Mouse (Mus musculus) small intestine, adult 2 months (tissue): ENCODE data around the gene Fam168a. TPM values are rescaled to one million over a fixed set of nuclear protein-coding genes. Genes with fewer than 3 reads are reported as not detected.

Source experiments
- H3K27ac ChIP-seq: fragments of 200-500 bp; 2 replicates; pipeline ENCODE4 v1.5.1; 2012; ENCODE audit warnings: low read depth, low read length, control low read depth, inconsistent platforms; ENCODE audit not compliant: insufficient read depth
- H3K27me3 ChIP-seq: fragments of 200-500 bp; 2 replicates; pipeline ENCODE4 v1.6.1; 2012; ENCODE audit warnings: mild to moderate bottlenecking, moderate library complexity, low read length, inconsistent platforms; ENCODE audit not compliant: control insufficient read depth, insufficient read depth
- H3K36me3 ChIP-seq: fragments of 200-500 bp; 2 replicates; pipeline ENCODE4 v1.6.1; 2012; ENCODE audit warnings: mild to moderate bottlenecking, low read length, control low read depth, inconsistent platforms; ENCODE audit not compliant: control insufficient read depth, insufficient read depth
- H3K4me1 ChIP-seq: fragments of 200-500 bp; 2 replicates; pipeline ENCODE4 v1.6.1; 2012; ENCODE audit warnings: low read length, inconsistent platforms, mixed read lengths; ENCODE audit not compliant: control insufficient read depth, insufficient read depth, insufficient read length
- H3K4me3 ChIP-seq: fragments of 200-500 bp; 2 replicates; pipeline ENCODE4 v1.5.1; 2012; ENCODE audit warnings: low read depth, mild to moderate bottlenecking, control low read depth, inconsistent platforms, low read length, moderate library complexity
- CTCF ChIP-seq: fragments of 200-500 bp; IDR thresholded peaks from 2 replicates; pipeline ENCODE4 v1.5.1; 2012; ENCODE audit warnings: low read depth, mild to moderate bottlenecking, control low read depth, inconsistent platforms, low read length, moderate library complexity, mixed read lengths; ENCODE audit not compliant: insufficient replicate concordance, insufficient read length; ENCODE audit errors: extremely low read depth
- POLR2A ChIP-seq: fragments of 200-500 bp; IDR thresholded peaks from 2 replicates; pipeline ENCODE4 v1.6.1; 2012; ENCODE audit warnings: low read depth, mild to moderate bottlenecking, control low read depth, inconsistent platforms, low read length, moderate library complexity
- WGBS: fragments of 180-500 bp; shearing (Covaris S2); methylation state at CpG from one replicate; pipeline ENCODE4 v1.1.7; 2018; 5-methylcytosine and 5-hydroxymethylcytosine counted together
- polyA plus RNA-seq: library from polyadenylated mRNA; depleted of rRNA; stranded (reverse); fragments of >200 nt; gene quantifications from 2 replicates; pipeline ENCODE4 v1.2.3, GENCODE M21; 2012

The Fam168a gene
- polyA plus RNA-seq, 1 experiment: 43.9 TPM

GRCm38 (mm10) chr7:100855300-100855699 lies 148.9 kb downstream of the Fam168a start:
- H3K4me3 ChIP-seq: peak overlapping the region; percentile 45
- H3K27me3 ChIP-seq: no peaks in the 10 kb centered on the region
- peak overlapping the region; percentile 52; the same call in 1 of the 2 replicates for H3K27ac ChIP-seq
- H3K4me1 ChIP-seq: peaks cover 2% of the 10 kb centered on the region; the same call in 1 of the 2 replicates
- TF ChIP-seq CTCF (no peak), POLR2A (no peak)
- no peaks in the 10 kb centered on the region for H3K36me3 ChIP-seq
- WGBS: 49% methylated on average over 4 of the region's 4 CpGs

GRCm38 (mm10) chr7:100855795-100856573 lies 149.5 kb downstream of the Fam168a start:
- peak overlapping the region; percentile 45 for H3K4me3 ChIP-seq
- H3K4me1 ChIP-seq: peaks cover 2% of the 10 kb centered on the region; the same call in 1 of the 2 replicates
- no peak for TF ChIP-seq POLR2A
- TF ChIP-seq CTCF: no peak
- no peaks in the 10 kb centered on the region for H3K36me3 ChIP-seq
- H3K27ac ChIP-seq: peak overlapping the region; percentile 85
- no peaks in the 10 kb centered on the region for H3K27me3 ChIP-seq
- 70% methylated on average over 5 of the region's 5 CpGs for WGBS

- TF ChIP-seq CTCF: no peak
- TF ChIP-seq POLR2A: no peak
- H3K36me3 ChIP-seq: no peaks in the 10 kb centered on the region
- H3K4me3 ChIP-seq: no peak overlapping the region
- no peaks in the 10 kb centered on the region; the same call in 1 of the 2 replicates for H3K27me3 ChIP-seq
- H3K27ac ChIP-seq: no peak overlapping the region
- peaks cover 4% of the 10 kb centered on the region for H3K4me1 ChIP-seq
- WGBS: 99% methylated on average over 3 of the region's 3 CpGs
Measured at GRCm38 (mm10) chr7:100860450-100860849, 154.0 kb downstream of the Fam168a start.

GRCm38 (mm10) chr7:100861209-100861608 lies 154.8 kb downstream of the Fam168a start:
- TF ChIP-seq POLR2A: no peak
- TF ChIP-seq CTCF: no peak
- no peak overlapping the region for H3K27ac ChIP-seq
- WGBS: 73% methylated on average over 5 of the region's 5 CpGs

GRCm38 (mm10) chr7:100862353-100862752 lies 155.9 kb downstream of the Fam168a start:
- Histone ChIP-seq H3K27ac (no peak overlapping the region; the same call in 1 of the 2 replicates), H3K4me1 (peaks cover 4% of the 10 kb centered on the region), H3K36me3 (no peaks in the 10 kb centered on the region), H3K27me3 (no peaks in the 10 kb centered on the region; the same call in 1 of the 2 replicates), H3K4me3 (peak overlapping the region; percentile 87)
- TF ChIP-seq POLR2A (no peak), CTCF (no peak)
- WGBS: 22% methylated on average over 4 of the region's 4 CpGs

More at GRCm38 (mm10) chr7:100861209-100861608, 154.8 kb downstream of the Fam168a start:
- Histone ChIP-seq H3K4me1 (peaks cover 4% of the 10 kb centered on the region), H3K4me3 (no peak overlapping the region), H3K36me3 (no peaks in the 10 kb centered on the region), H3K27me3 (no peaks in the 10 kb centered on the region; the same call in 1 of the 2 replicates)

- TF ChIP-seq CTCF: peak; percentile 61
- TF ChIP-seq POLR2A: 0 out of 2 replicates have a peak, but pooled peaks have one; percentile 37
- WGBS: 1% methylated on average over 91 of the region's 91 CpGs
- peaks cover 4% of the 10 kb centered on the region for H3K4me1 ChIP-seq
- peak within 1 kb of the TSS; percentile 87 for H3K4me3 ChIP-seq
- no peaks in the 10 kb centered on the region; the same call in 1 of the 2 replicates for H3K27me3 ChIP-seq
- no peaks in the 10 kb centered on the region for H3K36me3 ChIP-seq
- peak within 1 kb of the TSS; percentile 38; the same call in 1 of the 2 replicates for H3K27ac ChIP-seq
Measured at GRCm38 (mm10) chr7:100862828-100863638, 156.6 kb downstream of the Fam168a start, which contains the start of gene Relt. Relt (minus strand) TSS chr7:100863446.
